Mouse (Mus musculus) embryonic facial prominence, embryonic 14.5 days (tissue): ENCODE results near the gene Prpf6. TPM values are rescaled to one million over a fixed set of nuclear protein-coding genes. Genes with fewer than 3 reads are reported as not detected.

Experiments
- ATAC-seq: fragments of 200-750 bp; cut with Nextera tagmentation; 2 replicates; pipeline ENCODE4 v1.8.0; 2017; ENCODE audit warnings: low read depth, moderate number of reproducible peaks, moderate TSS enrichment
- DNase-seq: peaks from one replicate; pipeline ENCODE4 v3.0.0-alpha.2; 2015; ENCODE audit warnings: low spot score
- H3K27ac ChIP-seq: fragments of 300-500 bp; sonication (generic); replicated peaks from 2 replicates; pipeline ENCODE4 v1.5.1; 2014; ENCODE audit warnings: low read depth, mild to moderate bottlenecking, low read length, moderate library complexity
- H3K27me3 ChIP-seq: fragments of 300-500 bp; sonication (generic); replicated peaks from 2 replicates; pipeline ENCODE4 v1.6.1; 2014; ENCODE audit warnings: low read length; ENCODE audit not compliant: control insufficient read depth, insufficient read depth
- H3K36me3 ChIP-seq: fragments of 300-500 bp; sonication (generic); 2 replicates; pipeline ENCODE4 v1.6.1; 2014; ENCODE audit warnings: low read length, mixed read lengths; ENCODE audit not compliant: control insufficient read depth, insufficient read depth
- H3K4me1 ChIP-seq: fragments of 300-500 bp; sonication (generic); 2 replicates; pipeline ENCODE4 v1.6.1; 2014; ENCODE audit warnings: antibody characterized with exemption, low read length; ENCODE audit not compliant: control insufficient read depth, insufficient read depth
- H3K4me2 ChIP-seq: fragments of 300-500 bp; sonication (generic); 2 replicates; pipeline ENCODE4 v1.6.1; 2014; ENCODE audit warnings: low read depth, mild to moderate bottlenecking, low read length, moderate library complexity, mixed read lengths
- H3K4me3 ChIP-seq: fragments of 300-500 bp; sonication (generic); 2 replicates; pipeline ENCODE4 v1.5.1; 2014; ENCODE audit warnings: low read depth, mild to moderate bottlenecking, low read length
- H3K9ac ChIP-seq: fragments of 300-500 bp; sonication (generic); 2 replicates; pipeline ENCODE4 v1.6.1; 2014; ENCODE audit warnings: low read depth, mild to moderate bottlenecking, low read length, moderate library complexity, mixed read lengths
- H3K9me3 ChIP-seq: fragments of 300-500 bp; sonication (generic); 2 replicates; pipeline ENCODE4 v1.6.1; 2016; ENCODE audit warnings: low read length; ENCODE audit not compliant: control insufficient read depth
- whole genome bisulfite sequencing: fragments of 180-500 bp; shearing (Covaris S2); extraction: QIAGEN DNeasy Blood & Tissue Kit; methylation state at CpG from one replicate; pipeline ENCODE4 v1.1.7; 2014; 5-methylcytosine and 5-hydroxymethylcytosine counted together
- polyA plus RNA-seq: library from polyadenylated mRNA; unstranded; fragments of >200 nt; fragmentation: Nextera tagmentation; extraction: Ambion mirVana; gene quantifications from 2 replicates; pipeline ENCODE4 v1.2.1, GENCODE M21; 2014

The Prpf6 gene
- polyA plus RNA-seq, 1 experiment from 2014 or later = 57.4 TPM

- Histone ChIP-seq H3K36me3 (peaks cover 49% of the 10 kb centered on the region), H3K9ac (no peak overlapping the region), H3K4me3 (no peak overlapping the region), H3K27me3 (no peaks in the 10 kb centered on the region), H3K4me1 (no peaks in the 10 kb centered on the region; the same call in 1 of the 2 replicates), H3K27ac (no peak overlapping the region; the same call in 1 of the 2 replicates), H3K9me3 (no peaks in the 10 kb centered on the region), H3K4me2 (no peak overlapping the region)
- WGBS = 68% methylated on average over 2 of the region's 2 CpGs
- no peak for ATAC-seq
- DNase-seq = peak; percentile 15
Measured at GRCm38 (mm10) chr2:181657441-181657840, 65.8 kb downstream of the Prpf6 start.

- H3K4me1 ChIP-seq = no peaks in the 10 kb centered on the region; the same call in 1 of the 2 replicates
- no peak overlapping the region for H3K9ac ChIP-seq
- 88% methylated on average over 7 of the region's 7 CpGs for WGBS
- ATAC-seq (no peak), DNase-seq (no peak)
- H3K9me3 ChIP-seq = no peaks in the 10 kb centered on the region
- H3K4me3 ChIP-seq = no peak overlapping the region
- H3K27me3 ChIP-seq = no peaks in the 10 kb centered on the region
- peaks cover 38% of the 10 kb centered on the region for H3K36me3 ChIP-seq
- H3K4me2 ChIP-seq = no peak overlapping the region
- no peak overlapping the region for H3K27ac ChIP-seq
Measured at GRCm38 (mm10) chr2:181658528-181658927, 66.9 kb downstream of the Prpf6 start.

GRCm38 (mm10) chr2:181658930-181659555 is 67.4 kb downstream of the Prpf6 start:
- H3K27ac ChIP-seq = no peak overlapping the region
- H3K4me1 ChIP-seq = no peaks in the 10 kb centered on the region; the same call in 1 of the 2 replicates
- WGBS = 39% methylated on average over 17 of the region's 17 CpGs
- no peaks in the 10 kb centered on the region for H3K9me3 ChIP-seq
- H3K27me3 ChIP-seq = no peaks in the 10 kb centered on the region
- DNase-seq (peak; percentile 76), ATAC-seq (peak; percentile 61)
- H3K36me3 ChIP-seq = peaks cover 33% of the 10 kb centered on the region
- H3K9ac ChIP-seq = no peak overlapping the region
- H3K4me2 ChIP-seq = no peak overlapping the region
- no peak overlapping the region for H3K4me3 ChIP-seq

- peak; percentile 60 for DNase-seq
- H3K4me1 ChIP-seq = no peaks in the 10 kb centered on the region; the same call in 1 of the 2 replicates
- 9% methylated on average over 9 of the region's 9 CpGs for WGBS
- no peaks in the 10 kb centered on the region for H3K9me3 ChIP-seq
- H3K27ac ChIP-seq = no peak overlapping the region
- peak; percentile 79 for ATAC-seq
- H3K4me3 ChIP-seq = no peak overlapping the region
- H3K36me3 ChIP-seq = peaks cover 27% of the 10 kb centered on the region
- H3K27me3 ChIP-seq = no peaks in the 10 kb centered on the region
- H3K4me2 ChIP-seq = peak overlapping the region; percentile 19; the same call in 1 of the 2 replicates
- no peak overlapping the region for H3K9ac ChIP-seq
Measured at GRCm38 (mm10) chr2:181659609-181660055, 68.0 kb downstream of the Prpf6 start.

GRCm38 (mm10) chr2:181662620-181663297 is 71.1 kb downstream of the Prpf6 start:
- Histone ChIP-seq H3K27me3 (0 out of 2 replicates have a peak, but pooled peaks cover under 1% of the 10 kb centered on the region), H3K9me3 (no peaks in the 10 kb centered on the region), H3K4me1 (no peaks in the 10 kb centered on the region; the same call in 1 of the 2 replicates), H3K4me2 (no peak overlapping the region), H3K27ac (peak overlapping the region; percentile 39), H3K4me3 (no peak overlapping the region), H3K36me3 (no peaks in the 10 kb centered on the region), H3K9ac (no peak overlapping the region; the same call in 1 of the 2 replicates)
- DNase-seq = peak; percentile 34
- ATAC-seq = no peak
- WGBS = 84% methylated on average over 3 of the region's 3 CpGs

- 25% methylated on average over 4 of the region's 4 CpGs for WGBS
- Histone ChIP-seq H3K36me3 (no peaks in the 10 kb centered on the region), H3K9me3 (no peaks in the 10 kb centered on the region), H3K27ac (peak overlapping the region; percentile 39), H3K4me1 (no peaks in the 10 kb centered on the region; the same call in 1 of the 2 replicates), H3K4me3 (no peak overlapping the region), H3K4me2 (no peak overlapping the region), H3K27me3 (peaks cover 5% of the 10 kb centered on the region; the same call in 1 of the 2 replicates), H3K9ac (no peak overlapping the region; the same call in 1 of the 2 replicates)
- DNase-seq (peak; percentile 7), ATAC-seq (no peak)
Measured at GRCm38 (mm10) chr2:181663298-181663630, 71.6 kb downstream of the Prpf6 start.

GRCm38 (mm10) chr2:181670285-181670912 is 78.7 kb downstream of the Prpf6 start:
- H3K4me1 ChIP-seq = 0 out of 2 replicates have a peak, but pooled peaks cover 13% of the 10 kb centered on the region
- peak overlapping the region; percentile 56 for H3K4me3 ChIP-seq
- H3K27ac ChIP-seq = peak overlapping the region; percentile 61
- peaks cover 60% of the 10 kb centered on the region for H3K27me3 ChIP-seq
- under 1% methylated on average over 24 of the region's 56 CpGs for WGBS
- peak overlapping the region; percentile 80 for H3K4me2 ChIP-seq
- no peaks in the 10 kb centered on the region for H3K9me3 ChIP-seq
- no peak for ATAC-seq
- H3K9ac ChIP-seq = peak overlapping the region; percentile 68
- DNase-seq = no peak
- no peaks in the 10 kb centered on the region for H3K36me3 ChIP-seq

GRCm38 (mm10) chr2:181670913-181671311 is 79.2 kb downstream of the Prpf6 start:
- H3K4me2 ChIP-seq = peak overlapping the region; percentile 80
- DNase-seq = no peak
- WGBS = 1% methylated on average over 40 of the region's 41 CpGs
- H3K4me3 ChIP-seq = peak overlapping the region; percentile 56
- no peaks in the 10 kb centered on the region for H3K36me3 ChIP-seq
- 0 out of 2 replicates have a peak, but pooled peaks cover 17% of the 10 kb centered on the region for H3K4me1 ChIP-seq
- peak overlapping the region; percentile 61 for H3K27ac ChIP-seq
- peaks cover 60% of the 10 kb centered on the region for H3K27me3 ChIP-seq
- H3K9me3 ChIP-seq = no peaks in the 10 kb centered on the region
- no peak for ATAC-seq
- H3K9ac ChIP-seq = peak overlapping the region; percentile 68
